Mouse (Mus musculus) heart, embryonic 11.5 days (tissue): Measurements from ENCODE around the gene Tmx1. TPM values are rescaled to one million over a fixed set of nuclear protein-coding genes. Genes with fewer than 3 reads are reported as not detected.

Experiments used
- ATAC-seq: fragments of 200-750 bp; cut with Nextera tagmentation; replicated peaks from 2 replicates; pipeline ENCODE4 v1.8.0; 2017; ENCODE audit warnings: moderate library complexity; ENCODE audit not compliant: insufficient number of reproducible peaks, low FRiP score, low TSS enrichment
- H3K27ac ChIP-seq: fragments of 300-500 bp; sonication (generic); 2 replicates; pipeline ENCODE4 v1.5.1; 2014; ENCODE audit warnings: mild to moderate bottlenecking, low read depth, low read length
- H3K27me3 ChIP-seq: fragments of 300-500 bp; sonication (generic); 2 replicates; pipeline ENCODE4 v1.6.1; 2014; ENCODE audit warnings: mild to moderate bottlenecking, low read length, mixed read lengths; ENCODE audit not compliant: control insufficient read depth, insufficient read depth
- H3K36me3 ChIP-seq: fragments of 300-500 bp; sonication (generic); 2 replicates; pipeline ENCODE4 v1.6.1; 2014; ENCODE audit warnings: mild to moderate bottlenecking, low read length, moderate library complexity, mixed read lengths; ENCODE audit not compliant: control insufficient read depth, insufficient read depth
- H3K4me1 ChIP-seq: fragments of 300-500 bp; sonication (generic); 2 replicates; pipeline ENCODE4 v1.6.1; 2014; ENCODE audit warnings: low read length; ENCODE audit not compliant: control insufficient read depth, insufficient read depth
- H3K4me2 ChIP-seq: fragments of 300-500 bp; sonication (generic); 2 replicates; pipeline ENCODE4 v1.6.1; 2014; ENCODE audit warnings: mild to moderate bottlenecking, moderate library complexity
- H3K4me3 ChIP-seq: fragments of 300-500 bp; sonication (generic); 2 replicates; pipeline ENCODE4 v1.5.1; 2014; ENCODE audit warnings: low read depth, low read length
- H3K9ac ChIP-seq: fragments of 300-500 bp; sonication (generic); 2 replicates; pipeline ENCODE4 v1.6.1; 2014; ENCODE audit warnings: mild to moderate bottlenecking, low read depth, low read length, moderate library complexity
- H3K9me3 ChIP-seq: fragments of 300-500 bp; sonication (generic); replicated peaks from 2 replicates; pipeline ENCODE4 v1.6.1; 2016; ENCODE audit warnings: low read length; ENCODE audit not compliant: control insufficient read depth
- WGBS: fragments of 180-500 bp; shearing (Covaris S2); extraction: QIAGEN DNeasy Blood & Tissue Kit; methylation state at CpG from one replicate; pipeline ENCODE4 v1.1.7; 2014; ENCODE audit not compliant: insufficient replicate concordance; 5-methylcytosine and 5-hydroxymethylcytosine counted together
- polyA plus RNA-seq: library from polyadenylated mRNA; unstranded; fragments of >200 nt; fragmentation: Nextera tagmentation; extraction: Ambion mirVana; gene quantifications from 2 replicates; pipeline ENCODE4 v1.2.1, GENCODE M21; 2014

Tmx1 gene
- polyA plus RNA-seq, 1 experiment from 2014 or later = 62.8 TPM

DNA sequence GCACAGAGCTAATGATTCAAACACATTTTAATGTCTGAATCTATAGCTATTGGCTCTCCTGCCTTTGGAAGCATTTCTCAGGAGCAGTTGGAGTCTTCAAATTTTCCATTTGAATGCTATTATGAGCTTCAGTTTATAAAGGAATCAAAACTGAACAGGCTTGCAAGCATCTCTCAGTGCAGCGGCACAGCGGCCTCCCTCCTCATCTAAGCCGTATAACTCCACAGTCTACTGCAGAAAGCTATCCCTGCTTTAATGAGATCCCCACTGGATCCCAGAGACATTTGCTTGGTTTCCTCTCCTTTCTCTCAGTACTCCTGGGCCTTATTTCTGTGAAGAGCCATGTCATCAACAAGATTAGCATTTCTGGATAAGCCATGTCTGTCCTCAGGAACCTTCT, 45.2 kb downstream of the Tmx1 start:
- Histone ChIP-seq H3K27me3 (no peaks in the 10 kb centered on the region), H3K4me3 (no peak overlapping the region), H3K4me2 (no peak overlapping the region), H3K36me3 (no peaks in the 10 kb centered on the region), H3K9ac (no peak overlapping the region), H3K27ac (no peak overlapping the region), H3K9me3 (no peaks in the 10 kb centered on the region; the same call in 1 of the 2 replicates), H3K4me1 (no peaks in the 10 kb centered on the region)
- 94% methylated on average over 3 of the region's 3 CpGs for WGBS
- no peak for ATAC-seq

DNA sequence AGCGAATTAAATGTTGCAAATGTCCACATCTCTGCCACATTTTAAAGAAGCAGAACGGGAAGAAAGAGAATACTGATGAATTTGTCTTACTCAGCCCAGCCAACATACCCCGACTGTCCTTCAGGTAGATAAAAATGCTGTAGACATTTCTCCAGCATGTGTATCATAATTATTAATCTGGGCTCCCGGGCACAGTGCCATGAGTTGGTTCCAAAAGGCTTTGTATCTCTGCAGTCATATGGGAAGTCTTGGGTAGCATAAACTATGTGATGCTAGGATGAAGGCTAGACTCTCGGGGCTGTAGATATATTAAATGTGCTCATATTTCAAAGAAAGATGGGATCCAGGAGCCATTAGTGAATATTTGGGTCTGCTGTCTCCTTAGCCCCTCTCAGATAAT, 53.1 kb downstream of the Tmx1 start:
- Histone ChIP-seq H3K9me3 (no peaks in the 10 kb centered on the region), H3K4me1 (0 out of 2 replicates have a peak, but pooled peaks cover 4% of the 10 kb centered on the region), H3K4me3 (no peak overlapping the region), H3K36me3 (no peaks in the 10 kb centered on the region), H3K9ac (no peak overlapping the region), H3K27ac (no peak overlapping the region), H3K27me3 (no peaks in the 10 kb centered on the region), H3K4me2 (no peak overlapping the region)
- ATAC-seq = no peak
- WGBS = 60% methylated on average over 5 of the region's 5 CpGs

DNA sequence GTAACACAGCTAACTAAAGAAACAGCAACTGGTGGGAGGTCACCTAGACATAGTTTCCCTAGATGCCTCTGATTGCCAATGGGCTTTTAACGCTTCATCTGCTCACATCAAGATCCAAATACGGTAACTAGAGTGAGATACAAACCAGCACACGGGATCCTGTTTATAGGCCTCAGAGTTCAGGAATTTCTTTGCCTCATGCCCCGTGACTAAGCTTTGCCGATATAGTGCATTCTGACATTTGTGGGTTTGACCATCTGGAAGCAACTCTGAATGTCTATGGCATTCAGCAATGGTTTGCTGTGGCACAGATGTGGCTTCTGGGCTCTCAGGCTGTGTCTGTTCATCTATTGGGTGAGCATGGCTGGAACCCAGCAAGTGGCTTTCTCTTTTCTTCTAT, 59.1 kb downstream of the Tmx1 start:
- WGBS = 74% methylated on average over 5 of the region's 5 CpGs
- Histone ChIP-seq H3K36me3 (no peaks in the 10 kb centered on the region), H3K4me3 (no peak overlapping the region), H3K27me3 (no peaks in the 10 kb centered on the region), H3K9ac (no peak overlapping the region), H3K4me1 (no peaks in the 10 kb centered on the region), H3K4me2 (no peak overlapping the region), H3K27ac (no peak overlapping the region), H3K9me3 (no peaks in the 10 kb centered on the region)
- ATAC-seq = no peak

DNA sequence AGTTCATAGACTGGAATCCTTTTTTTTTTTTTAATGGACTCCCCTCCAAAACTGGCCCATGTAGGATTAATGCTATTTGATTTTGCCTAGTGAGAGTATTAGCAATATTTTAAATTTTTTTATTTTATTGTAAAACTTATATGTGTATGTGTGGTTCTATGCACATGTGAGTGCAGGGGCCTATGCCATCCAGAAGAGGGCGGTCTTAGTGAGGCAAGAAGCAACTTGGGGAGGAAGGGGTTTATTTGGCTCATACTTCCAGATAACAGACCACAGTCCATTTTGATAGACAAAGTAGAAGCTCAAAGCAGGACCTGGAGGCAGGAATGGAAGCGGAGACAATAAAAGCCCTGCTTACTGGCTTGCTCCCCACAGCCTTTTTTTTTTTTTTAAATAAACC, 59.5 kb downstream of the Tmx1 start:
- Histone ChIP-seq H3K4me3 (no peak overlapping the region), H3K9ac (no peak overlapping the region), H3K27me3 (no peaks in the 10 kb centered on the region), H3K36me3 (no peaks in the 10 kb centered on the region), H3K27ac (no peak overlapping the region), H3K9me3 (no peaks in the 10 kb centered on the region), H3K4me1 (no peaks in the 10 kb centered on the region), H3K4me2 (no peak overlapping the region)
- WGBS = 94% methylated on average over 2 of the region's 2 CpGs
- no peak for ATAC-seq

Other genes with a start within 250 kb of the Tmx1 start
- gene Pygl, start 221.6 kb upstream of the Tmx1 start, polyA plus RNA-seq = 34.7 and 42.3 TPM in 2 replicates
- 0.59 and 0.75 TPM in 2 replicates for gene Trim9, start 105.5 kb upstream of the Tmx1 start, polyA plus RNA-seq